In genomic region chr3:98016901-98017591, GRCm38 (mm10) we compare ENCODE assay signal across 8 mouse cellular contexts. TPM values are rescaled to one million over a fixed set of nuclear protein-coding genes. Genes with fewer than 3 reads are reported as not detected.
A peak's percentile ranks its signal among the peaks of the same experiment; 100 is the strongest.
DNase-seq lines count a peak whose midpoint lies in the region; ATAC-seq and TF ChIP-seq lines count a peak whose summit lies in the region.
"Had no signal": no experiment of that assay in that cellular context is flagged by ENCODE, and none has a peak within 500 bp of the region (broad histone marks: within the 10 kb centered on the region; RNA-seq: fewer than 3 reads in every experiment).

No protein-coding gene starts in this region.

- H3K9me3 ChIP-seq in intestine, embryonic 14.5 days (ENCODE audit: control insufficient read depth, low read length): no peaks in the 10 kb centered on the region
- no peaks in the 10 kb centered on the region for H3K9me3 ChIP-seq in intestine, postnatal 0 days (ENCODE audit: control insufficient read depth)
- H3K9me3 ChIP-seq in embryonic facial prominence, embryonic 15.5 days (replicated peaks): no peaks in the 10 kb centered on the region
- H3K9me3 ChIP-seq in kidney, embryonic 16.5 days (ENCODE audit: low read length): no peaks in the 10 kb centered on the region
- H3K9me3 ChIP-seq in neural tube, embryonic 13.5 days: no peaks in the 10 kb centered on the region

- TF ChIP-seq CTCF in intestine, postnatal 0 days (IDR thresholded peaks at IDR 0.05; ENCODE audit: low read depth): no peak

- H3K27me3 ChIP-seq in intestine, embryonic 14.5 days (replicated peaks; ENCODE audit: control insufficient read depth, insufficient read depth, low read length): no peaks in the 10 kb centered on the region
- no peaks in the 10 kb centered on the region for H3K27me3 ChIP-seq in intestine, postnatal 0 days (replicated peaks; ENCODE audit: control insufficient read depth, insufficient read depth, low read length)
- no peaks in the 10 kb centered on the region for H3K27me3 ChIP-seq in embryonic facial prominence, embryonic 15.5 days
- no peaks in the 10 kb centered on the region for H3K27me3 ChIP-seq in kidney, embryonic 16.5 days (ENCODE audit: insufficient read depth, low read length)
- H3K27me3 ChIP-seq in neural tube, embryonic 13.5 days: no peaks in the 10 kb centered on the region

- WGBS in intestine, embryonic 14.5 days: 62% methylated on average over 5 of the region's 5 CpGs
- 47% methylated on average over 5 of the region's 5 CpGs for WGBS in intestine, postnatal 0 days
- 58% methylated on average over 5 of the region's 5 CpGs for WGBS in embryonic facial prominence, embryonic 15.5 days
- WGBS in kidney, embryonic 16.5 days: 59% methylated on average over 5 of the region's 5 CpGs
- 71% methylated on average over 5 of the region's 5 CpGs for WGBS in neural tube, embryonic 13.5 days

- no peak overlapping the region for H3K27ac ChIP-seq in intestine, embryonic 14.5 days (ENCODE audit: low read depth)
- no peak overlapping the region for H3K27ac ChIP-seq in intestine, postnatal 0 days (ENCODE audit: low read depth, low read length)
- H3K27ac ChIP-seq in embryonic facial prominence, embryonic 15.5 days (replicated peaks): no peak overlapping the region
- peak overlapping the region; percentile 34 for H3K27ac ChIP-seq in kidney, embryonic 16.5 days (ENCODE audit: low read length)
- H3K27ac ChIP-seq in neural tube, embryonic 13.5 days (replicated peaks): no peak overlapping the region

- peaks cover 51% of the 10 kb centered on the region for H3K4me1 ChIP-seq in intestine, embryonic 14.5 days (replicated peaks; ENCODE audit: control insufficient read depth, insufficient read depth, low read length)
- H3K4me1 ChIP-seq in intestine, postnatal 0 days (replicated peaks; ENCODE audit: control insufficient read depth, insufficient read depth, low read length): peaks cover 6% of the 10 kb centered on the region; the same call in 1 of the 2 replicates
- H3K4me1 ChIP-seq in embryonic facial prominence, embryonic 15.5 days: peaks cover 68% of the 10 kb centered on the region
- H3K4me1 ChIP-seq in kidney, embryonic 16.5 days (ENCODE audit: insufficient read depth, low read length): peaks cover 70% of the 10 kb centered on the region
- peaks cover 63% of the 10 kb centered on the region for H3K4me1 ChIP-seq in neural tube, embryonic 13.5 days (replicated peaks)

- no peak for DNase-seq in intestine, embryonic 14.5 days (ENCODE audit: low spot score)
- no peak for DNase-seq in left cerebral cortex, postnatal 14 days (ENCODE audit: low spot score in 2 of 2)
- DNase-seq in ovary, adult 18-20 months (ENCODE audit: low spot score): no peak

- intact Hi-C loops in left cerebral cortex, postnatal 14 days (cut with DNase I): no loop called here

- no peak for ATAC-seq in intestine, embryonic 14.5 days (replicated peaks; ENCODE audit: low FRiP score, low TSS enrichment, low read depth)
- no peak for ATAC-seq in intestine, postnatal 0 days
- no peak for ATAC-seq in embryonic facial prominence, embryonic 15.5 days (ENCODE audit: insufficient number of reproducible peaks, low FRiP score, low TSS enrichment, low read depth)
- ATAC-seq in kidney, embryonic 16.5 days (ENCODE audit: low FRiP score, low TSS enrichment): no peak
- ATAC-seq in neural tube, embryonic 13.5 days (ENCODE audit: low read depth): no peak

- peak overlapping the region; percentile 69; the same call in 1 of the 2 replicates for H3K4me2 ChIP-seq in intestine, embryonic 14.5 days (ENCODE audit: low read length)
- H3K4me2 ChIP-seq in intestine, postnatal 0 days (replicated peaks; ENCODE audit: low read depth): no peak overlapping the region
- peak overlapping the region; percentile 58 for H3K4me2 ChIP-seq in embryonic facial prominence, embryonic 15.5 days (replicated peaks)
- peak overlapping the region; percentile 81 for H3K4me2 ChIP-seq in kidney, embryonic 16.5 days (replicated peaks; ENCODE audit: low read depth, low read length)
- peak overlapping the region; percentile 85 for H3K4me2 ChIP-seq in neural tube, embryonic 13.5 days

- no peak overlapping the region for H3K9ac ChIP-seq in intestine, embryonic 14.5 days (ENCODE audit: low read length)
- no peak overlapping the region for H3K9ac ChIP-seq in intestine, postnatal 0 days (ENCODE audit: low read depth, low read length)
- no peak overlapping the region for H3K9ac ChIP-seq in embryonic facial prominence, embryonic 15.5 days
- H3K9ac ChIP-seq in kidney, embryonic 16.5 days (replicated peaks; ENCODE audit: low read length): peak overlapping the region; percentile 2
- H3K9ac ChIP-seq in neural tube, embryonic 13.5 days: no peak overlapping the region

- H3K4me3 ChIP-seq in intestine, embryonic 14.5 days (ENCODE audit: low read depth, low read length): no peak overlapping the region
- no peak overlapping the region for H3K4me3 ChIP-seq in intestine, postnatal 0 days (ENCODE audit: low read depth, low read length)
- H3K4me3 ChIP-seq in embryonic facial prominence, embryonic 15.5 days (replicated peaks): peak overlapping the region; percentile 8; the same call in 1 of the 2 replicates
- H3K4me3 ChIP-seq in kidney, embryonic 16.5 days (ENCODE audit: low read length): 0 out of 2 replicates have a peak overlapping the region, but pooled peaks have one; percentile 7
- H3K4me3 ChIP-seq in neural tube, embryonic 13.5 days: no peak overlapping the region

- H3K36me3 ChIP-seq in intestine, embryonic 14.5 days (ENCODE audit: control insufficient read depth, insufficient read depth, low read length): no peaks in the 10 kb centered on the region
- 0 out of 2 replicates have a peak, but pooled peaks cover 7% of the 10 kb centered on the region for H3K36me3 ChIP-seq in intestine, postnatal 0 days (ENCODE audit: control insufficient read depth, insufficient read depth)
- no peaks in the 10 kb centered on the region for H3K36me3 ChIP-seq in embryonic facial prominence, embryonic 15.5 days
- no peaks in the 10 kb centered on the region for H3K36me3 ChIP-seq in kidney, embryonic 16.5 days (ENCODE audit: insufficient read depth, low read length)
- H3K36me3 ChIP-seq in neural tube, embryonic 13.5 days: no peaks in the 10 kb centered on the region
- H3K36me3 ChIP-seq: G1E had no signal

RNA-seq across cellular contexts. Expression of gene Notch2, which starts 3.7 kb away (rescaled TPM):
- 30.0 and 30.8 TPM in 2 replicates for polyA plus RNA-seq in intestine, embryonic 14.5 days (2014; fragmentation: Nextera tagmentation; extraction: Ambion mirVana)
- polyA plus RNA-seq in intestine, postnatal 0 days (2015; fragmentation: Nextera tagmentation; extraction: Ambion mirVana): 4.9 and 5.1 TPM in 2 replicates
- 30.6 and 31.8 TPM in 2 replicates for polyA plus RNA-seq in embryonic facial prominence, embryonic 15.5 days (2015; fragmentation: Nextera tagmentation; extraction: Ambion mirVana)
- polyA plus RNA-seq in kidney, embryonic 16.5 days (2015; fragmentation: Nextera tagmentation; extraction: Ambion mirVana): 31.1 and 33.8 TPM in 2 replicates
- 11.2 and 14.1 TPM in 2 replicates for polyA plus RNA-seq in neural tube, embryonic 13.5 days (2015; fragmentation: Nextera tagmentation; extraction: Ambion mirVana)
- 10 to 100 TPM; 14.9 to 15.0 TPM for total RNA-seq in left cerebral cortex, postnatal 14 days (2021)
- polyA plus RNA-seq: G1E had no signal

Comparison
In these comparisons a context has a peak if more than half of its experiments do, and no peak if none do; other contexts are left out.
1. H3K4me3 ChIP-seq: peak in embryonic facial prominence, embryonic 15.5 days (single experiment) and kidney, embryonic 16.5 days (single experiment); none in intestine, embryonic 14.5 days (single experiment), intestine, postnatal 0 days (single experiment) and neural tube, embryonic 13.5 days (single experiment).